Mouse (Mus musculus): Measurements from ENCODE around the gene Rundc3a. TPM values are rescaled to one million over a fixed set of nuclear protein-coding genes. Genes with fewer than 3 reads are reported as not detected.
A peak's percentile ranks its signal among the peaks of the same experiment; 100 is the strongest.

Rundc3a gene
- polyA plus RNA-seq, 1 experiment, result 2.8 TPM

GRCm38 (mm10) chr11:102431018-102431645 lies 37.9 kb downstream of the Rundc3a start:
- Histone ChIP-seq H3K4me1 (ENCODE audit: control insufficient read depth, insufficient read depth, low read length) (peaks cover 16% of the 10 kb centered on the region), H3K4me3 (replicated peaks; ENCODE audit: extremely low read depth, low read depth, low read length) (peak overlapping the region; percentile 99)
- 0% methylated on average over 7 of the region's 7 CpGs for WGBS
- TF ChIP-seq CTCF (IDR thresholded peaks at IDR 0.05; ENCODE audit: insufficient read depth, low read length) (peak; percentile 66), POLR2A (IDR thresholded peaks at IDR 0.05; ENCODE audit: borderline replicate concordance, extremely low read depth, low read depth, low read length) (0 out of 2 replicates have a peak, but pooled peaks have one; percentile 11)
- DNase-seq, result peak; percentile 76

- DNase-seq, result no peak
- H3K4me3 ChIP-seq (replicated peaks; ENCODE audit: extremely low read depth, low read depth, low read length), result no peak overlapping the region
- WGBS, result 62% methylated on average over 3 of the region's 3 CpGs
- TF ChIP-seq CTCF (IDR thresholded peaks at IDR 0.05; ENCODE audit: insufficient read depth, low read length) (no peak), POLR2A (IDR thresholded peaks at IDR 0.05; ENCODE audit: borderline replicate concordance, extremely low read depth, low read depth, low read length) (no peak)
- H3K4me1 ChIP-seq (ENCODE audit: control insufficient read depth, insufficient read depth, low read length), result peaks cover 16% of the 10 kb centered on the region
Observed at GRCm38 (mm10) chr11:102431728-102432114, 38.5 kb downstream of the Rundc3a start.

DNA sequence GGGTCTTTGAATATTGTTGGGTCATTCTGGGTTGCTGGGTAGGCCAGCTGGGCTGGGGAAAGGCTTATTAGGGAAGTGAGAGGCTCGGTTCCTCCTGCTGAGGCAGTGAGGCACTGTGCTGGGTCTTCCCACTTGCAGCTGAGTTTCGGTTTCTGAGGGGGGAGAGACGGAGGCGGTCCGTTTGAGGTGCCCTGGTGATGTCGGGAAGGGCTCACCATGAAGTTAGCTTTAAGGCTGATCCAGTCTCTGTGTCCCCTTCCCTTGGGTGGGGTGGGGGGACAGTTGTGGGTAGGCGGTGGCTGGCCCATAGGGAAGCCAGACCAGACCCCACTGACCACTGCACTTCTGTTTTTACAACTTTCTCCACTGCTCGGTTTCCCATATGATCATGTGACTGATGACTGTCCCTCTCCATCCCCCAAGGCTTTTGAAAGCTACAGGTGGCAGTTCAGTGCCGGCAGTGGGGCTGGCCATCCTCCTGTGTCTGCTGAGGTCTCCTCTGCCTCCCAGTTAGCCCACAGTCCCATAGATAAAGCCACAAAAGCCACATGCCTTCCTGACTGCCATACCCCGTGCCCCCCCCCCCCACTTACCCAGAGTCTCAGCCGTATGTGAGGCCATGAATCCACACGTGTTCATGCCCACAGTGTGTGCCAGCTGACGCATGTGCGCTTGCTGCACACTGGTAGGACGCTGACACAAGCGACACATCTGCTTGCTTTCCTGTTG lies 39.1 kb downstream of the Rundc3a start:
- 51% methylated on average over 16 of the region's 16 CpGs for WGBS
- Histone ChIP-seq H3K4me3 (replicated peaks; ENCODE audit: extremely low read depth, low read depth, low read length) (peak overlapping the region; percentile 8), H3K4me1 (ENCODE audit: control insufficient read depth, insufficient read depth, low read length) (peaks cover 16% of the 10 kb centered on the region)
- no peak for TF ChIP-seq POLR2A (IDR thresholded peaks at IDR 0.05; ENCODE audit: borderline replicate concordance, extremely low read depth, low read depth, low read length)
- no peak for DNase-seq

DNA sequence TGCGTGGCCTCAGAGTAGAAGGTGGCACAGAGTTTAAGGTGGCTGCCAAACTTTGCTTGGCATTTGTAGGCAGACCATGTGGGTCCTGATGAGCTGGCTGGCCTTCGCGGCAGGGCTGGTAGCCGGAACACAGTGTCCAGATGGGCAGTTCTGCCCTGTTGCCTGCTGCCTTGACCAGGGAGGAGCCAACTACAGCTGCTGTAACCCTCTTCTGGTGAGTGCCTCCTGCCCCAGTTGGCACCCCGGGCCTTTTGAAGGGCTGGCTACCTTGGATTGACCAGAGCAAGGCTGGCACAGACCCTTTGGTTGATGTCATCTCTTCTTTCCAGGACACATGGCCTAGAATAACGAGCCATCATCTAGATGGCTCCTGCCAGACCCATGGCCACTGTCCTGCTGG lies 39.7 kb downstream of the Rundc3a start:
- TF ChIP-seq POLR2A (IDR thresholded peaks at IDR 0.05; ENCODE audit: borderline replicate concordance, extremely low read depth, low read depth, low read length), result no peak
- TF ChIP-seq CTCF (IDR thresholded peaks at IDR 0.05; ENCODE audit: insufficient read depth, low read length), result no peak
- H3K4me3 ChIP-seq (replicated peaks; ENCODE audit: extremely low read depth, low read depth, low read length), result no peak overlapping the region
- no peak for DNase-seq
- WGBS, result 75% methylated on average over 6 of the region's 6 CpGs
- peaks cover 16% of the 10 kb centered on the region for H3K4me1 ChIP-seq (ENCODE audit: control insufficient read depth, insufficient read depth, low read length)

DNA sequence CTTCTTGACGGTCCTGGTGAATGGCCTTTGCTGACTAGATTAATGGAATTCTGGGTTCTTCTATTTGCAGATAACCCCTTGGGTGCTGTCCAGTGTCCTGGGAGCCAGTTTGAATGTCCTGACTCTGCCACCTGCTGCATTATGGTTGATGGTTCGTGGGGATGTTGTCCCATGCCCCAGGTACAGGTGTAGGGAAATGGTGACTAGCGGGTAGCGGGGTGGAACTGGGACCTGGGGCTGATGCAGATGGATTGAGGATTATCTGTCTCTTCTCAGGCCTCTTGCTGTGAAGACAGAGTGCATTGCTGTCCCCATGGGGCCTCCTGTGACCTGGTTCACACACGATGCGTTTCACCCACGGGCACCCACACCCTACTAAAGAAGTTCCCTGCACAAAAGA lies 40.7 kb downstream of the Rundc3a start:
- no peak for DNase-seq
- no peak for TF ChIP-seq CTCF (IDR thresholded peaks at IDR 0.05; ENCODE audit: insufficient read depth, low read length)
- no peak for TF ChIP-seq POLR2A (IDR thresholded peaks at IDR 0.05; ENCODE audit: borderline replicate concordance, extremely low read depth, low read depth, low read length)

GRCm38 (mm10) chr11:102434406-102434805 lies 41.2 kb downstream of the Rundc3a start:
- peak; percentile 85 for DNase-seq
- Histone ChIP-seq H3K4me3 (replicated peaks; ENCODE audit: extremely low read depth, low read depth, low read length) (no peak overlapping the region), H3K4me1 (ENCODE audit: control insufficient read depth, insufficient read depth, low read length) (peaks cover 16% of the 10 kb centered on the region)
- TF ChIP-seq POLR2A (IDR thresholded peaks at IDR 0.05; ENCODE audit: borderline replicate concordance, extremely low read depth, low read depth, low read length), result no peak
- peak; percentile 93 for TF ChIP-seq CTCF (IDR thresholded peaks at IDR 0.05; ENCODE audit: insufficient read depth, low read length)
- 12% methylated on average over 7 of the region's 7 CpGs for WGBS

More for the DNA sequence above, 40.7 kb downstream of the Rundc3a start:
- Histone ChIP-seq H3K4me1 (ENCODE audit: control insufficient read depth, insufficient read depth, low read length) (peaks cover 16% of the 10 kb centered on the region), H3K4me3 (replicated peaks; ENCODE audit: extremely low read depth, low read depth, low read length) (no peak overlapping the region)
- 95% methylated on average over 7 of the region's 7 CpGs for WGBS

- no peak overlapping the region for H3K4me3 ChIP-seq (replicated peaks; ENCODE audit: extremely low read depth, low read depth, low read length)
- TF ChIP-seq CTCF (IDR thresholded peaks at IDR 0.05; ENCODE audit: insufficient read depth, low read length), result no peak
- TF ChIP-seq POLR2A (IDR thresholded peaks at IDR 0.05; ENCODE audit: borderline replicate concordance, extremely low read depth, low read depth, low read length), result no peak
- DNase-seq, result no peak
- H3K4me1 ChIP-seq (ENCODE audit: control insufficient read depth, insufficient read depth, low read length), result peaks cover 11% of the 10 kb centered on the region
- 90% methylated on average over 11 of the region's 11 CpGs for WGBS
Observed at GRCm38 (mm10) chr11:102434816-102435705, 41.9 kb downstream of the Rundc3a start.

DNA sequence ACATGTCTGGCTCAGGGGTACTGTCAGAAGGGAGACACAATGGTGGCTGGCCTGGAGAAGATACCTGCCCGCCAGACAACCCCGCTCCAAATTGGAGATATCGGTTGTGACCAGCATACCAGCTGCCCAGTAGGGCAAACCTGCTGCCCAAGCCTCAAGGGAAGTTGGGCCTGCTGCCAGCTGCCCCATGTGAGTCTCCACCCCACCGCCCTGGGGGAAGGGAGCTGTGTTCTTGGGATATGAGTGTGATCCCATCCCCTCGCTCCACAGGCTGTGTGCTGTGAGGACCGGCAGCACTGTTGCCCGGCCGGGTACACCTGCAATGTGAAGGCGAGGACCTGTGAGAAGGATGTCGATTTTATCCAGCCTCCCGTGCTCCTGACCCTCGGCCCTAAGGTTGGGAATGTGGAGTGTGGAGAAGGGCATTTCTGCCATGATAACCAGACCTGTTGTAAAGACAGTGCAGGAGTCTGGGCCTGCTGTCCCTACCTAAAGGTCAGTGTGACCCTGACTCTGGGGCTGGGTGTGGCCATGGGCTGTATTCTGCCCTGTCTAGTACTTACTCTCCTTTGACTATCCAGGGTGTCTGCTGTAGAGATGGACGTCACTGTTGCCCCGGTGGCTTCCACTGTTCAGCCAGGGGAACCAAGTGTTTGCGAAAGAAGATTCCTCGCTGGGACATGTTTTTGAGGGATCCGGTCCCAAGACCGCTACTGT lies 42.7 kb downstream of the Rundc3a start:
- Histone ChIP-seq H3K4me3 (replicated peaks; ENCODE audit: extremely low read depth, low read depth, low read length) (no peak overlapping the region), H3K4me1 (ENCODE audit: control insufficient read depth, insufficient read depth, low read length) (peaks cover 11% of the 10 kb centered on the region)
- whole genome bisulfite sequencing, result 88% methylated on average over 18 of the region's 18 CpGs
- DNase-seq, result no peak
- TF ChIP-seq CTCF (IDR thresholded peaks at IDR 0.05; ENCODE audit: insufficient read depth, low read length), result no peak
- no peak for TF ChIP-seq POLR2A (IDR thresholded peaks at IDR 0.05; ENCODE audit: borderline replicate concordance, extremely low read depth, low read depth, low read length)

GRCm38 (mm10) chr11:102436471-102436790 lies 43.2 kb downstream of the Rundc3a start:
- peaks cover 7% of the 10 kb centered on the region for H3K4me1 ChIP-seq (ENCODE audit: control insufficient read depth, insufficient read depth, low read length)
- 84% methylated on average over 10 of the region's 10 CpGs for WGBS
- no peak for DNase-seq
- TF ChIP-seq POLR2A (IDR thresholded peaks at IDR 0.05; ENCODE audit: borderline replicate concordance, extremely low read depth, low read depth, low read length) (no peak), CTCF (IDR thresholded peaks at IDR 0.05; ENCODE audit: insufficient read depth, low read length) (no peak)
- H3K4me3 ChIP-seq (replicated peaks; ENCODE audit: extremely low read depth, low read depth, low read length), result no peak overlapping the region

All from lung, adult 2 months (tissue).